Mouse (Mus musculus) spleen, postnatal 14 days (tissue): Measurements from ENCODE around the gene Tnf.

Experiments
- DNase-seq, 2 experiments: peaks; one replicate each; pipeline ENCODE4 v3.0.0; 2021 to 2022; ENCODE audit warnings: low spot score in 2 of 2

The Tnf gene

DNA sequence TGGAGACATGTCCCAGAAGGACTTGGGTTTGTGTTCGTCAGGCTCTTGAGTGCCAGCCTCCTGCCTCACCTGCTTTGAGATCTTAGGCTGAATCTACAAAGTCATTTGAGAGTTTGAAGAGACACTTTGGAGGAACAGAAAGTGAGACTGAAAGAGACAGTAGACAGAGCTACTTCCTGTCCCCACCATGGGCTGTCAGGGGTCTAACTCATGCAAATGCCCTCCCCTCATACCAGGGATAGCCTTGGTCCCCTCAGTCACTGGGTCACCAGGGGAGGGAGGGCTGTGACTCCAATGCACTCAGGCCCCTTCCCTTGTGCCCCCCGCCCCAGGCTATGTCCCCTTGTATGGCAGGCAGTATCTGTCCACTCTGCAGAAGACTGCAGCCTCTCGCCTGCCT is 28.5 kb downstream of the Tnf start:
- DNase-seq: no peak

DNA sequence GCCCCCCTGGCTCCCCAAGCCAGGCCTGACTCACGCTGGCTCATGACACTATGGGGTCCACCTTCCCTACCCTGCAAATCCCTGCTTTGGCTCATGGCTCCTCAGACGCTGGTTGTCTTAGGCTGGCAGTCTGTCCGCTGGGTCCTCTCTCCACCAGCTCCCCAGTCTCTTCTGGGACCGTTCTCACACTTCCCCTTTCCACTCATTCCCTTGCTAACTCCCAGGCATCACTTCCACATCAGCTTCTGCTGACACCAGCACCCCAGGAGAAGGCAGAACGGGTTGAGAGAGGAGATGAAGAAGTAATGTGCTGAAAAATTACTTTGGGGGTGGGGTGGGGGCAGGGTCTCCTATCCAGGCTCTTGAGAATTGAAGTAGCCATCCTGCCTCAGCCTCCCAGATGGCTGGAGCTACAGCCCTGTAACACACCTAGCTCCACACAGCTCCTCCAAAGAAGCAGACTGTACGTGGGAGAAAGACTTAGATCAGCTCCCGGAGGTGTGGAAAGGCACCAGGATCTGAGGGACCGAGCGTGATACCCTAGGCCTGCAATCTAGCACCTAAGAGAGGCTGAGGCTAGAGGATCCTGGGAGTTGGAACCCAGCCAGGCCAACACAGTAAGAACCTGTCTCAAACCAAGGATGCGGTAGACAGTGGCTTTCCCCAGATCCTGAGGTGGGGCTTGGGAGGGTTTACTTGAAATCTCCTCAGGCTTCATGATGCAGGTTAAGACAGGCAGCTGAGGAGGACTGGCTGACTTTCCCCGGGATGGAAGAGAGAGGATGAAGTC is 29.2 kb downstream of the Tnf start:
- DNase-seq: no peak

DNA sequence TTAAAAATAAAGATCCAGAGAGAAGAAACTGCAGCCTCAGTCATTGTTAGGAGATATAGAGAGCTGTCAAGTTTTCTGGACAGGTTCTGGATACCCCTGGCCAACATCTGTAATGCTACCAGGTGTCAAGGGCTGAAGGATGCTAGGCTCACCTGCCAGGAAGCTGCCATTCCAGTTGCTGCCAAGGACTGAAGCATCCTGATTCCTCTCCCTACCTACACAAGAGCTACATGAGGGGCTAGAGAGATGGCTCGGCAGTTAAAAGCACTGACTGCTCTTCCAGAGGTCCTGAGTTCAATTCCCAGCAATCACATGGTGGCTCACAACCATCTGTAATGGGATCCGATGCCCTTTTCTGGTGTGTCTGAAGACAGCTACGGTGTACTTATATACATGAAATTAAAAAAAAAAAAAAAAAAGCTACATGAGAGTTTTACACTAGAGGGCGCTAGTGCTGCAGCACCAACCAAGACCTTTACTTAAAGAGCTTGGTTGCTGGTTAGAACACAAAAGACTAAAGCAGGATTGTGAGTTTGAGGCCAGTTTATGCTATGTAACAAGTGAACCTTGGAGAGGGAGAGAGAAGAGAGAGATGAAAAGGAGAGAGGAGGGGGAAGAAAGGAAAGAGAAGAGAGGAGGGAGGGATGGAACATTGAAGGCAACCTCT is 33.1 kb downstream of the Tnf start:
- DNase-seq: no peak

DNA sequence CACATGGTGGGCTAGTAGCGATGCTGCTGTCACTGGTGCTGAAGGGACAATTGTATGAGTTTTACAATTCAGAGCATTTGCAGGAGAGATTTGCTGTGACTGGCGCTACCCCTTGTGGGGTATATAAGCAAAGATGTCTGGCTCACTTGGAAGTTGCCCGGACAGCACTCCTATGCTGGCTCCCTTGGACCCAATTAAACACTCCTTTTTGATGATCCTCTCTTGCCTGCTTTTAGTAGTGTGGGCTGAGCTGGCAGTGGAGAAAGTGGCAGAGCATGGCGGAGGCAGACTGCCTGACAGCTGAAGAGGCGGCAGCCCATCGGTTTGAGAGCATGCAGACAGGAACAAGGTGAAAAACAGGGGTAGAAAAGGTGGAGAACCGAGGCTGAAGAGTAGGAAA is 34.0 kb downstream of the Tnf start:
- no peak for DNase-seq

DNA sequence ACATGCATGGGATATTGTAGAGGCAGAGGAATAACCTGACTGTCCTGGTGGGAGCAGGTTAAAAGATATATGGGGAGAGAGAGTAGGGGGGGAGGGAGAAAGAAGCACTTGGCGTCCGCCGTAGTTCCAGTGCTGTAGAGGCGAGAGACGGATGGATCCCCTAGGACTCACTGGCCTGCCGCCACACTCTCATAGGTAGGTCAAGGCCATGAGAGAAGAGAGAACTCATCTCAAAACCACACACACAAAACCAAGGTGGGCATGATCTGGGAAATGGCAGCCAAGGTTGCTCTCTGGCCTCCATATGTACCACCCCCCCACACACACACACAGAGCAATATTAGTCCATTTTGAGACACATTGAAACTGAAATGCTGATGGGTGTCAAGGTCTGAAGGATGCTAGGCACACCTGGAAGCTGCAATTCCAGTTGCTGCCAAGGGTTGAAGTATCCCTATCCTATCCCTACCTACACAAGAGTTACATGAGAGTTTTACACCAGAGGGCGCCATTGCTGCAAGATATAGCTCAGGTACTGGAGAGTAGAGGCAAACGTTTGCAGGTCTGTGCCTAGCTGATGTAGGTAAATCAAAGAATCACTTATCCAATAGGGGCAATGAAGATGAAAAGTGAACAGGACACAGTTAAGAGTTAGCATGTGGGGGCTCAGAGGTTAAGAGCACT is 35.3 kb downstream of the Tnf start:
- peak in 1 of 2 experiments; percentile 65 for DNase-seq

DNA sequence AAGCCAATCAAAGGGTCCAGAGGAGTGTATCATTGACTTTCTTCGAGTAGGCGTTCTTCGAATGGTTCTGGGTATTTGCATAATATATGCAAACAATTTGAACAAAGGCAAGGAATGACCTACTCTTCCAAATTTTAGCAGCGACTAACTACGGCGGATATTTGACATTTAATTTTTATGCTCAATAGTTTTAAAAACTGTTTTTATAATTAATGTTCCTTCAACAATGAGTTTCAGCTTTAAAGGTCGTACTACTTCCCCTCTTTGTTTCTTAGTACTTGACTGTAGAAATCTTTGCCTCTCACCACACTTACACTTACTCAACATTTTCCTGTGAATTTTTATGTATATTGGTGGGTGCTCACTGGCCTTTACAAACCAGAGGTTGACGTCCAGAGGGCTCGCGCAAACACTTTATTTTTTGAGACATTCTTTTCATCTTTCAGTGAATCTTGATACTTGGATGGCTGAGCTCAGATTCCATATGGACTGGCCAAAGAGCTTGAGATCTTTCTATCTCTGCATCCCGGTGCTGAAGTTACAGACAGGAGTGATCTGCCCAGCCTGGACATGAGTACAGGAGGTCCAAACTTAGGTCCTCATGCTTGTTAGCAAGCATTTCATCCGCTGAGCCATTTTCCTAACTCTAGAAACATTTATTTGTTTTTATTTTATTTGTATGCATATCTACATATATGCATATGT is 36.2 kb downstream of the Tnf start:
- DNase-seq: no peak

DNA sequence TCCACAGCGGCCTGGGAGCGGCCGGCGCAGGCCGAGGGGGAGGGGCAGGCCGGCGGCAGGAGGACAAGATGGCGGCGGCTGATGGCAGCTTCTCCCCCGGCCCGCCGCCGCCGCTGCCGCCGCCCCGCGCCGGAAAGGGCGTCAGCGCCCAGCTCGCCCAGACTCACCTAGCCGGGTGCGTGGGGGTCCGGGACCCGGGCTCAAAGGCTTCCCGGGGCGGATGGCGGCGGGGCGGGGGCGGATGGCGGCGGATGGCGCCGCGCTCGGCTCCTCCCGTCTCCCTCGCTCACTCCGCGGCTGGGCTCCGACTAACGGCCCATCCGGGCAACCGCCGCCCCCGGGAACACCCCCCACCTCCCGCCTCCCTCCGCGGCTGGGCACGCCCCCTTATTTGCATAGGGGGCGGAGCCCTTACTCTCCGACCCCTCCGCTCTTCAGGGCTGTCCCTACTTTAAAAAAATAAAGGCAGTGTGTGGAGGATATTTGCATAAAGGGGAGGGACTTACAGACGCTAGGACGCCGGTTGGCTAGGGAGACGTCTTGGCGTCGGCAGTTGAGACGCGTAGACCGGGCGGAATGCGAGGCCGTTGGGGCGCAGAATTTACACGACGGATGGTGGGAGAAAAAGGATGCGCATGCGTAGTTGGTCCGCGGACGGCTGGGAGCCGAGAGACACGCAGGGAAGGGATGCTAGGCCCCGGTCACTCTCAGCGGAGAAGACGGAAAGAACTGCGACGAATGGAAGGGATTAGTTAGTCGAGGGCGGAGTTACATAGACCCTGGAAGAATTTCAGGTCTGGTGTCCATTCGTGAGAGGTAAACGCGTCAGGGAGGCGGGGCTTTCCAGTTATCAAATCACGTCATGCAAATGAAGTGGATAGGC is 37.0 kb downstream of the Tnf start, which contains the start of gene Prrc2a:
TSS of gene Prrc2a (minus strand) at position 330 of the 883 bp plus-strand sequence.
- peak; percentile 89 to 91 for DNase-seq

DNA sequence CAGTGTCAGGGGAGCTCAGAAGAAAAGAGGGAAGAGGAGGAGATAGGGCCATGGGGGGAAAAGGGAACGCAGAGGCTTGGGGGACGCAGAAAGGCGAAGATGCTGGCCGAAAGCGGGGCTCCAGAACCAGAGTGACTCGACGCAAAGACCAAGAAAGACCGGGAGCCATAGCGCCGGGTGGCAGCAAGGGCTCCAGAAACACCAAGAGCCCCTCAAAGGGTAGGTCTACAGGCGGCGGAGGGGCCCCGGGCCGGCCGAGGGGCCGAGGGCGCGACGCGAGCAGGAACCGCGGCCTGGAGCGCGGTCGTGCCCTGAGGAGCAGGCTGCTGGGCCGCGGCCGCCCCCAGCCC is 37.6 kb downstream of the Tnf start:
- no peak for DNase-seq

DNA sequence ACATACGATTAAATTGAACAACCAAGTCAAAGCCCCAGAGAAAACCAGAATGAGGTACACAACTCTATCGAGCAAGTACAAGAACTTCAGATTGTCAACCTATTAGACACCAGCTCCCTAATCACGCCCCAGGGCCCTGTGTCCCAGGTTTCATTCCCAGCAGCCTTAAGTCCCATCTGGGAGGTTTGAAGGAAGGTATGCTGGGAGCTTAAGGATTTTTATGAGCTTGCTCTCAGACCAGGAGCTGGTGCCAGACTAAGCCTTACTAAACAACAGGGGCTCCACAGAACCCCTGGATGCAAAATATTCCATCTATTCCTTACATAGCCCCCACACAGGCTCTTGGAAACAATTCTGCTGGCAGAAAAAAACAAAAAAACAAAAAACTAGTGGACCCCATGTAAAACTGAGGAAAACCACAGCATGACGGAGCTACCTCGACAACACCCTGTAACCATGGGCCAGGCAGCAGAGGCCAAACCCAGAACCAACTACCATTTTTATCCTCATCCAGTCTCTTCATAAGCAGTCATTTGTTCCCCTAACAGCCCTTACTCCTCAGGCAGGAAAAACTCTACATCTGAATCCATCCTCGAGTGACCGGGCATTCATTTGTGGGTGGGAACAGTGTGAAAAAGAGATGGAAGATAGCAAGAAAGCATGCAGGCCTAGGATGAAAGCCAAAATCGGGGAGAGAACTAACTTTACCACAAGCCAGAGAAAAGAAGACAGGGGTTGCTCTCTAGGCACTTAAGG is 38.3 kb downstream of the Tnf start:
- no peak for DNase-seq

DNA sequence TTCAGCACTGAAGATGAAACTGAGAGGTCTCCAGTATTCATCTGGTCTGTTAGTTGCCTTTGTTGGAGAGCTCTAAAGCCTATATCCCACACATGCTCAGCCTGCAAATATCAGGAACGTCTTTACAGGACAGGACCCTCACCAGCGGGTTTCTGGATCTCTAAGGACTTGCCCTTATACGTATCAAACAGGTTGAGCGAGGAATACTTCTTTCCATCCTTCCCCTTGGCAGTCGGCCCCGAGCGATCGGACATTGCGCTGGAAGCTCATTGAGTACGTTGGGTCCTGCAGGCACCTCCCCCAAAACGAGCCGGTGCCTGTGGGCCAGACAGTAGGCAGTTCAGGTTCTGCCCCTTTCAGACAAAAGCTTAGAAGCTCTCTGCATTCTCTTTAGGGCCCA is 39.1 kb downstream of the Tnf start:
- no peak for DNase-seq

DNA sequence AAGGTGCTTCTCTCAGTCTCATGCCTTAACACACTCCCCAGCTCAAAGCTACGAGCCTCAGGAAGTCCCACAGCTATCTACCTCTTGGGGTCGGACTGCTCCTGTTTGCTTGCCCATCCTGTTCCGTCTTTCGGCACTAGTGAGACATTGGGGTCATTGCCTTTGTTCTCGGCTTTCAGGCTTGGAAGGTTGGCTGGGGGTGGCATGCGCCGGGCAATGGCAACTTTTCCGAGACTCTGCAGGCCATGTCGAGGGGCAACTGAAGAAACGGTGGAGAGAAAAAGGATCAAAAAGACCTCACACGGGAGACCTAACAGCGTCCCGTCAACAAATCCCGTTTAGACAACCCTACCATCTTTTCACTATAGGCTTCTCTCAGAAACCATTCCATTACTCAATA is 39.7 kb downstream of the Tnf start:
- no peak for DNase-seq

DNA sequence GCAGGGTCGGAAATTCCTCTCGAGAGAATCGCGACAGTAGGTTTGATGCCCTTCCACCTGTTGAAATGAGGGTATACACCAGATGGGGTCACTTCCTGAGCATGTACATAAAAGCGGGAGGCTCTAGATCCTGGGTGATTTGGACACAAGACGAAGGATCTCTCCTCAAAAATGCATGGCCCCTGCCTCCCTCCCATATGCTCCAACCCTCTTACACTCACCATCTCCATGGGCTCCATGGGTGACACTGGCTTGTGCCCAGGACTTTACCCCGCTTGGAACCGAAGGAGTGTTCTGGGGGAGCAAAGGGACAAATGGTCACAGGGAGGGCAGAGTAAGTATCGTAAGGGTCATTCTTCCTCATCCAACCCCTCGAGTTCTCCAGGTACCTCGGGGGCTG is 40.4 kb downstream of the Tnf start:
- DNase-seq: no peak

DNA sequence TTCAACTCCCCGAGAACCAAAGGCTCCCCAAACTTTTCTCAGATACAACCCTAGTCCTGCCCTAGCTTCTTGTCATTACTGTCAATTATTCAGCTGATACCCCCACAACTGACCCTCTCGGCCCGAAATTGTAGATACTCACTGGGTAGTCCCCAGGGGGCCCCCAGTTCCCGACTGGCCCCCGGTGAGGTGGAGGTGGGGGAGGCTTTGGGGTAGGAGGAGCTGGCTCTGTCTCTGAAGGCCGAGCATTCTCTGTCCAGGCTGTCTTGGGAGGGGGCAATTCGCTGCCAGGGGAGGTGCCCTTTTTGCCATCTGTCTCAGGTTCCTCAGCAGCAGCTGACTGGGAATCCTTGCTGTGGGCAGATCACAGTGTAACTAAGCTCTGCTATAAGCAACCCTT is 42.2 kb downstream of the Tnf start:
- DNase-seq: no peak

DNA sequence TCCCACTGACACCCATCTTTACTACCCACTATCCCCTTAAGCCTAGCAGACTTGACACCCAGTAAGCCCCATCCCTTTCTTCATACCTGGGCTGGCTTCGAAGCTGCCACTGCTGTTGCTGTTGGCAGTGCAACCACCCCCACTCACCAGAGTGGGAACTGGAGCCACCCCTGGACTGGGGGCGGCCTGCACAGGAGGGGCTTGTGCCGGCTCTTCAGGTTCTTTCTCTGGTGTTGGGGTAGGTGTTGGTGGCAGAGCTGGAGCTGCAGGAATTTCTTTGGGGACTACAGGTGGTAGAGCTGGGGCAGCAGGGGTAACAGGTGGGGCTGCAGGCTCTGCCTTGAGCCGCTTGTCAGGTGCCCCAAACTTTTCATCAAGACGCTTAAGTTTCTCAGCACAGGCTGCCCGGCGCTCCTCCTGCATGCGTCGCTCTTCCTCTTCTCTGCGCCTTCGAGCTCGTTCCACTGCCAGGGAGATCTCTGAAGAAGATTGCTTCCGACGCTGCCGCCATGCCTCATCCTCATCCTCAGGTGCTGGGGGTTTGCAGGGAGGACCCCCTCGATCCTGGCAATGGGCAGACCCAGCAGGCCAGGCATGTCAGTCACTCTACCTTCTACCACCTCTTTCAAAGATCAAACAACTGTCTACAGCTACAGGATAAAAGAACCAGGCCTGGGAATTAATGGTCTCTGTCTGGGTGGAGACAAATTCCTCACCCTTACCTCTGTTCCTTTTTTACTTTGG is 42.8 kb downstream of the Tnf start:
- DNase-seq: no peak

DNA sequence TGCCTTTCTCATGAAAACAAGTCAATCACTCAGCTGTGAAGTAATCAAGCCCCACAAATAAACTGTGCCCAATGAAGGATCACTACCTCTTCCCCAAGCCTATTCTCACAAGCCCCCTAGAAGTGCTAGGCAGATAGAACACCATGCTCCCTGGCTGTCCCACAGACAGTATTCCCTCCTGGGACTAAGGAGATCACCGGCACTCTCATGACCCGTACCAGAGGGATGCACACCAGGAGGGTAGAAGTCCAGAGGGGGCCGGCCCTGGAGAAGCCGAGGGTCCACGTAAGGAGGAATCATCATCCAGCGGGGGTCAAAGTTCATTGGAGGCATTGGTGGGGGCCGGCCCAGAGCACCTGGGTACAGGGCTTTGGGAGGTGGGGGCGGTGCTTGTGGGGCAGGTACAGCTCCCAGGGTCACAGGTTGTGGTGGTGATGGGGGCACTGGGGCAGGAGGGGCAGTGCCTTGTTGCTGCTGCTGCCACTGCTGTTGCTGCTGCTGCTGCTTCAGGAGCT is 44.1 kb downstream of the Tnf start:
- DNase-seq: no peak

DNA sequence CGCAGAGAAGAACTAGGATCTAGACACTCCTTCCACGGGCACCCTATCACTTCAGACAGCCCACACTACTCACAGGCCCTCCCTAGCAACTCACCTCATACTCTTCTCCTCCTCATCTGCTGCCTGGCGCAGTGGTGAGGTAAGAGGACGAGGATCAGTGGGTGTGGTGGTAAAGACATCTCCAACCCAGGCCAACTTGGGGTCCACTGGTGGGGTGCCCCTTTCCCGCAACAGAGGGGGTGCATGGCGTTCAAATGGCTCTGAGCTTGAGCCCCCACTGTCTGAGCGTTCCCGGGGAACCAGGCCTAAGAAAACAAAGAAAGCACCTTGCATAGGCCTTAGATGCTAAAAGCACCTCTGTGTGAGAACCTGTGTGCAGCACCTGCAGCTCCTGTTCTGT is 44.6 kb downstream of the Tnf start:
- no peak for DNase-seq

DNA sequence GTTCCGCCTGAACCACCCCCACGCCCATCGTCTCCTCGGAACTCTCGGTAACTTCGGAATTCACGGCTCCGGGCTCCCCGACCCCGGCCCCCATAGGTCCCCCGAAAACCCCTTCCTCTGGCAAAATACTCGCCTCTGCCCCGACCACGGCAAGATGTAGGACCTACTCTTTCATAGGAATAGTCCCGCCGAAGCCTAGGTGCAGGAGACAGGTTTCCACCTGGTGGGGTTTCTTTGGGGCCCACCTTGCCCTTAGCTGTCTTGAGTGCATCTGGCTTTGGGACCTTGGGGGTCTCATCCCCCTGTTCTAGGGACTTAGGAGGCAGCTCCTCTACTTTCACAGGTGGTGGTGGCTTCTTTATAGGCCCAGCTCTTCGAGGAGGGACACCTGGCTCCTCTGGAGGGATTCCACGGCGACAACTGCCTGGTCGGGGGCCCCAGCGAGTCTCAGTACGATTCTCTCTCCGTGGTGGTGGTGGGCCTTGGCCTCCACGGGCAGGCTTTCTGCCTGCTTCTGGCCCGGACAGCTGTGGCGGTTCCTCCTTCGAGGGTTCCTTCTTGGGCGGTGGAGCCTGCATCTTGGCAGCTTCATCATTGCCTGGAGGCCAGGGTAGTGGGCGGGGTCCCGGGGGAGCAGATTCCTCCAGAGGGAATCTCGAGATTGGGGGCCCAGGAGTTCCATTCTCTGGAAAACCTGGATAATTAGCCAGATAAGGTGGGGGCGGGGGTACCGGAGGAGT is 45.2 kb downstream of the Tnf start:
- no peak for DNase-seq

DNA sequence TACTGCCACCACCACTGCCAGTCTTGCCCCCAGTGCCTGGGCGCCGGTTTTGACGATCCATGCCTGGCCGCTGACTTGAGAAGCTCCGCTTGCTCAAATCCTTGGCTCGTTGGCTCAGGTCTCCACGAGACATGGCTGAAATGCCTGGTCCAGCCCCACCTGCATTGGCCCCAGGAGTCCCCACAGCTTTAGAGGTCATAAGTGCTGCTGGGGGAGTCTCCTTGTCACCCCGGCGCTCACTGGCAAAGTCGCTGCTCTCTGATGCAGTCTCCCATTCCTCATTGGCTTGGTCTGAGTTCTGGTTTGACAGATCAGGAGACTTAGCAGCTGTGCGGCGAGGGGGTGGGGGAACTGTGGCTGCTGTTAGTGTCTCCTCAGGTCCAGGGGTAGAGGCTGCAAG is 46.4 kb downstream of the Tnf start:
- no peak for DNase-seq

DNA sequence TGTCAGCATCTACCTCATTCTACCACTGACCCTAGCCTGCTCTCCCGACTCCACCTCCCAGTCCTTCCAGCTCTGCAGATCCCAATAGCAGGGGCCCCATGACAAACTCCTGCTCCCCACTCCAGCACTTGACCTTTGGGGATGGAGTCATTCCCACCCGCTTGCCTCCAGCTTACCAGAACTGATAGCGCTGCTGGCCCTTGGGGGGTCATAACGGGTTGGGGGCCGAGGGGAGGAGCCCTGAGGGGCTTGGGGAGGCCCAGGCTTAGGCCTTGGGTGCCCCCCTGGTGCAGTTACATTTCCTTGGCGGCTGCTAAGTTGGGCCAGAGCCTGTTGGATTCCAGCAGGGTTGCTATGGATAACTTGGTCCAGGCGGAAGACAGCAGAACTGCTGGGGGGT is 47.2 kb downstream of the Tnf start:
- no peak for DNase-seq
